Mouse (Mus musculus) bone marrow macrophage, adult 2 months (primary cell): ENCODE measurements at regions not wholly inside any gene's neighbourhood (a gene's known extent, or its start where the extent isn't known, plus 50 kb on each side); places are given as distances from the start of the nearest gene placed in this dataset.

Experiments used
- CTCF ChIP-seq: IDR thresholded peaks from 2 replicates; pipeline ENCODE4 v1.5.1; 2012; ENCODE audit warnings: low read depth, mild to moderate bottlenecking, low read length, moderate library complexity
- POLR2A ChIP-seq: IDR thresholded peaks from 2 replicates; pipeline ENCODE4 v1.6.1; 2012; ENCODE audit warnings: mild to moderate bottlenecking, low read depth, low read length, borderline replicate concordance

GRCm38 (mm10) chr8:24212216-24213200 lies 513.1 kb downstream of the Adam3 start:
- TF ChIP-seq CTCF (no peak), POLR2A (no peak)
